In the genomic region with DNA sequence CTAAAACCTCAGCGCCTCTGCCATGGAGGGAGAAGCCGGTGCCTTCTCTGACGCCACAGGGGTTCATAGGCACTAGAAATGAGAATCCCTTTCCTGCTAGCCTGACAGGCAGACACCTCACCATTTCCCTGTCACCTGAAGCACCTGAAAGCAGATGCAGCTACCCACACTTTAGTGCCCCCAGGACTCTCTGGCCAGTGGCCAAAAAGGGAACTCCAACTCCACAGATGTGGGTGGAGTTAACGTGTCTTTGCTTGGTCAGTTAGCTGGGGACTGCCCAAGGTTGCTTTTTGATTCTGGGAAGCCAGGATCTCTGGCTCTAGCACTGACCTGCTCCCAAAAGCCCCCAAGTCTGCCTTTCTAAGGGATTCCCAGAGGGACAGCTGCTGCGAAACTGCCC, we compare ENCODE assay signal across 10 mouse cellular contexts. TPM values are rescaled to one million over a fixed set of nuclear protein-coding genes. Genes with fewer than 3 reads are reported as not detected.
A peak's percentile ranks its signal among the peaks of the same experiment; 100 is the strongest.
DNase-seq lines count a peak whose midpoint lies in the region; ATAC-seq and TF ChIP-seq lines count a peak whose summit lies in the region.
"Had no signal": no experiment of that assay in that cellular context is flagged by ENCODE, and none has a peak within 500 bp of the region (broad histone marks: within the 10 kb centered on the region; RNA-seq: fewer than 3 reads in every experiment).

No protein-coding gene starts in this region.

- H3K27ac ChIP-seq in kidney, embryonic 16.5 days (ENCODE audit: low read length) = no peak overlapping the region
- no peak overlapping the region; the same call in 1 of the 2 replicates for H3K27ac ChIP-seq in embryonic facial prominence, embryonic 14.5 days (replicated peaks; ENCODE audit: low read depth, low read length)
- H3K27ac ChIP-seq in hindbrain, postnatal 0 days = 0 out of 2 replicates have a peak overlapping the region, but pooled peaks have one; percentile 22
- peak overlapping the region; percentile 78 for H3K27ac ChIP-seq in midbrain, embryonic 14.5 days (replicated peaks; ENCODE audit: low read depth, low read length)
- H3K27ac ChIP-seq in thymus, adult 2 months (ENCODE audit: control insufficient read depth, insufficient read depth, low read length) = no peak overlapping the region

- peak overlapping the region; percentile 85 for H3K4me2 ChIP-seq in kidney, embryonic 16.5 days (replicated peaks; ENCODE audit: low read depth, low read length)
- H3K4me2 ChIP-seq in embryonic facial prominence, embryonic 14.5 days (ENCODE audit: low read depth, low read length) = peak overlapping the region; percentile 76
- peak overlapping the region; percentile 77 for H3K4me2 ChIP-seq in hindbrain, postnatal 0 days (ENCODE audit: low read depth, low read length)
- peak overlapping the region; percentile 95 for H3K4me2 ChIP-seq in midbrain, embryonic 14.5 days (ENCODE audit: low read length)

- no peak overlapping the region for H3K4me3 ChIP-seq in kidney, embryonic 16.5 days (ENCODE audit: low read length)
- peak overlapping the region; percentile 67; the same call in 1 of the 2 replicates for H3K4me3 ChIP-seq in embryonic facial prominence, embryonic 14.5 days (ENCODE audit: low read depth, low read length)
- H3K4me3 ChIP-seq in hindbrain, postnatal 0 days (ENCODE audit: low read length) = peak overlapping the region; percentile 78
- H3K4me3 ChIP-seq in midbrain, embryonic 14.5 days (replicated peaks; ENCODE audit: low read depth, low read length) = peak overlapping the region; percentile 66
- no peak overlapping the region for H3K4me3 ChIP-seq in thymus, adult 2 months (ENCODE audit: control insufficient read depth, insufficient read depth, low read length)

- 0 out of 2 replicates have a peak overlapping the region, but pooled peaks have one; percentile 9 for H3K9ac ChIP-seq in kidney, embryonic 16.5 days (replicated peaks; ENCODE audit: low read length)
- H3K9ac ChIP-seq in embryonic facial prominence, embryonic 14.5 days (ENCODE audit: low read depth, low read length) = peak overlapping the region; percentile 68
- H3K9ac ChIP-seq in hindbrain, postnatal 0 days (replicated peaks; ENCODE audit: low read length) = peak overlapping the region; percentile 31; the same call in 1 of the 2 replicates
- H3K9ac ChIP-seq in midbrain, embryonic 14.5 days (replicated peaks; ENCODE audit: low read length) = peak overlapping the region; percentile 74

- peaks cover 42% of the 10 kb centered on the region for H3K4me1 ChIP-seq in kidney, embryonic 16.5 days (ENCODE audit: insufficient read depth, low read length)
- peaks cover 13% of the 10 kb centered on the region for H3K4me1 ChIP-seq in embryonic facial prominence, embryonic 14.5 days (ENCODE audit: control insufficient read depth, insufficient read depth, low read length)
- peaks cover 26% of the 10 kb centered on the region; the same call in 1 of the 2 replicates for H3K4me1 ChIP-seq in hindbrain, postnatal 0 days (ENCODE audit: insufficient read depth, low read length)
- H3K4me1 ChIP-seq in midbrain, embryonic 14.5 days (ENCODE audit: control insufficient read depth, insufficient read depth, low read length) = peaks cover 29% of the 10 kb centered on the region
- H3K4me1 ChIP-seq in thymus, adult 2 months (replicated peaks; ENCODE audit: control insufficient read depth, insufficient read depth, low read length) = peaks cover 9% of the 10 kb centered on the region

- ATAC-seq in kidney, embryonic 16.5 days (ENCODE audit: low FRiP score, low TSS enrichment) = no peak
- no peak for ATAC-seq in embryonic facial prominence, embryonic 14.5 days (ENCODE audit: low read depth)
- no peak for ATAC-seq in hindbrain, postnatal 0 days
- no peak for ATAC-seq in midbrain, embryonic 14.5 days (ENCODE audit: low FRiP score, low TSS enrichment)

- 72% methylated on average over 5 of the region's 5 CpGs for WGBS in kidney, embryonic 16.5 days
- WGBS in embryonic facial prominence, embryonic 14.5 days = 48% methylated on average over 5 of the region's 5 CpGs
- WGBS in hindbrain, postnatal 0 days = 44% methylated on average over 5 of the region's 5 CpGs
- WGBS in midbrain, embryonic 14.5 days = 46% methylated on average over 5 of the region's 5 CpGs
- WGBS in thymus, adult 2 months = 95% methylated on average over 5 of the region's 5 CpGs

- TF ChIP-seq POLR2A in thymus, adult 2 months (IDR thresholded peaks at IDR 0.05; ENCODE audit: control insufficient read depth, extremely low read depth, insufficient read depth, low read length, poor library complexity) = no peak

- H3K9me3 ChIP-seq in kidney, embryonic 16.5 days (ENCODE audit: low read length) = no peaks in the 10 kb centered on the region
- H3K9me3 ChIP-seq in embryonic facial prominence, embryonic 14.5 days (ENCODE audit: control insufficient read depth, low read length) = no peaks in the 10 kb centered on the region
- no peaks in the 10 kb centered on the region for H3K9me3 ChIP-seq in hindbrain, postnatal 0 days (ENCODE audit: low read length)
- no peaks in the 10 kb centered on the region for H3K9me3 ChIP-seq in midbrain, embryonic 14.5 days (ENCODE audit: control insufficient read depth, low read length)

- H3K36me3 ChIP-seq in kidney, embryonic 16.5 days (ENCODE audit: insufficient read depth, low read length) = no peaks in the 10 kb centered on the region
- no peaks in the 10 kb centered on the region; the same call in 1 of the 2 replicates for H3K36me3 ChIP-seq in embryonic facial prominence, embryonic 14.5 days (ENCODE audit: control insufficient read depth, insufficient read depth, low read length)
- no peaks in the 10 kb centered on the region for H3K36me3 ChIP-seq in hindbrain, postnatal 0 days (ENCODE audit: insufficient read depth, low read length)
- peaks cover 5% of the 10 kb centered on the region; the same call in 1 of the 2 replicates for H3K36me3 ChIP-seq in midbrain, embryonic 14.5 days (ENCODE audit: control insufficient read depth, insufficient read depth, low read length)
- no peaks in the 10 kb centered on the region for H3K36me3 ChIP-seq in thymus, adult 2 months (ENCODE audit: control insufficient read depth, insufficient read depth, low read length)

- no peak for TF ChIP-seq CTCF in hindbrain, postnatal 0 days (IDR thresholded peaks at IDR 0.05; ENCODE audit: low read depth)
- no peak for TF ChIP-seq CTCF in thymus, adult 2 months (IDR thresholded peaks at IDR 0.05; ENCODE audit: borderline replicate concordance, control insufficient read depth, extremely low read depth, insufficient read depth, low read length, poor library complexity)

- no peaks in the 10 kb centered on the region for H3K27me3 ChIP-seq in kidney, embryonic 16.5 days (ENCODE audit: insufficient read depth, low read length)
- no peaks in the 10 kb centered on the region; the same call in 1 of the 2 replicates for H3K27me3 ChIP-seq in embryonic facial prominence, embryonic 14.5 days (replicated peaks; ENCODE audit: control insufficient read depth, insufficient read depth, low read length)
- H3K27me3 ChIP-seq in hindbrain, postnatal 0 days (ENCODE audit: insufficient read depth, low read length) = no peaks in the 10 kb centered on the region
- H3K27me3 ChIP-seq in midbrain, embryonic 14.5 days (ENCODE audit: control insufficient read depth, insufficient read depth, low read length) = 0 out of 2 replicates have a peak, but pooled peaks cover 5% of the 10 kb centered on the region
- H3K27me3 ChIP-seq in thymus, adult 2 months (ENCODE audit: control insufficient read depth, insufficient read depth, low read length) = no peaks in the 10 kb centered on the region; the same call in 1 of the 2 replicates

- no peak for DNase-seq in kidney, adult 9 months
- DNase-seq in embryonic facial prominence, embryonic 14.5 days (ENCODE audit: low spot score) = no peak
- DNase-seq in hindbrain, postnatal 0 days (ENCODE audit: low spot score) = peak; percentile 43
- DNase-seq in midbrain, embryonic 14.5 days = peak; percentile 43
- no peak for DNase-seq in thymus, adult 2 months
- no peak for DNase-seq in layer of hippocampus, postnatal 25 days (ENCODE audit: extremely low spot score in 1 of 2, low spot score in 1 of 2)
- DNase-seq in ovary, postnatal 14 days (ENCODE audit: low spot score) = no peak

RNA-seq across cellular contexts. Expression of a gene that starts 2.5 kb away (rescaled TPM):
- 86.0 and 86.9 TPM in 2 replicates for polyA plus RNA-seq in kidney, embryonic 16.5 days (2015; fragmentation: Nextera tagmentation; extraction: Ambion mirVana)
- polyA plus RNA-seq in embryonic facial prominence, embryonic 14.5 days (2014; fragmentation: Nextera tagmentation; extraction: Ambion mirVana) = 29.2 and 32.1 TPM in 2 replicates
- 120 and 127 TPM in 2 replicates for total RNA-seq in hindbrain, postnatal 0 days (2014; rRNA removed)
- 105 and 110 TPM in 2 replicates for polyA plus RNA-seq in hindbrain, postnatal 0 days (2015; fragmentation: Nextera tagmentation; extraction: Ambion mirVana)
- polyA plus RNA-seq in midbrain, embryonic 14.5 days (2014; fragmentation: Nextera tagmentation; extraction: Ambion mirVana) = 76.4 and 149 TPM in 2 replicates
- polyA plus RNA-seq in thymus, adult 2 months (2012; rRNA removed) = 42.0 and 47.4 TPM in 2 replicates
- total RNA-seq in layer of hippocampus, postnatal 25 days (2021) = 10 to 100 TPM; 24.0 to 27.4 TPM

RNA-seq across cellular contexts. Expression of a gene that starts 11.1 kb away (rescaled TPM):
- polyA plus RNA-seq in kidney, embryonic 16.5 days (2015; fragmentation: Nextera tagmentation; extraction: Ambion mirVana) = not detected in 2 replicates
- not detected in 2 replicates for polyA plus RNA-seq in embryonic facial prominence, embryonic 14.5 days (2014; fragmentation: Nextera tagmentation; extraction: Ambion mirVana)
- total RNA-seq in hindbrain, postnatal 0 days (2014; rRNA removed) = not detected in 2 replicates
- not detected in 2 replicates for polyA plus RNA-seq in hindbrain, postnatal 0 days (2015; fragmentation: Nextera tagmentation; extraction: Ambion mirVana)
- not detected in 2 replicates for polyA plus RNA-seq in midbrain, embryonic 14.5 days (2014; fragmentation: Nextera tagmentation; extraction: Ambion mirVana)
- 1.1 TPM in 1 of 2 replicates, not detected in the other for polyA plus RNA-seq in thymus, adult 2 months (2012; rRNA removed)
- total RNA-seq in layer of hippocampus, postnatal 25 days (2021) = not detected
- total RNA-seq: left cerebral cortex, postnatal 4 days had no signal
- polyA plus RNA-seq: small intestine, adult 2 months had no signal

RNA-seq across cellular contexts. Expression of a gene that starts 31.9 kb away (rescaled TPM):
- polyA plus RNA-seq in kidney, embryonic 16.5 days (2015; fragmentation: Nextera tagmentation; extraction: Ambion mirVana) = 22.5 and 25.3 TPM in 2 replicates
- polyA plus RNA-seq in embryonic facial prominence, embryonic 14.5 days (2014; fragmentation: Nextera tagmentation; extraction: Ambion mirVana) = 11.4 and 14.1 TPM in 2 replicates
- total RNA-seq in hindbrain, postnatal 0 days (2014; rRNA removed) = 18.9 and 19.1 TPM in 2 replicates
- polyA plus RNA-seq in hindbrain, postnatal 0 days (2015; fragmentation: Nextera tagmentation; extraction: Ambion mirVana) = 14.5 and 15.7 TPM in 2 replicates
- 16.1 and 17.2 TPM in 2 replicates for polyA plus RNA-seq in midbrain, embryonic 14.5 days (2014; fragmentation: Nextera tagmentation; extraction: Ambion mirVana)
- 18.5 and 20.8 TPM in 2 replicates for polyA plus RNA-seq in thymus, adult 2 months (2012; rRNA removed)
- total RNA-seq in layer of hippocampus, postnatal 25 days (2021) = 10 to 100 TPM; 11.4 to 11.6 TPM

RNA-seq across cellular contexts. Expression of a gene that starts 32.0 kb away (rescaled TPM):
- 61.2 and 63.3 TPM in 2 replicates for polyA plus RNA-seq in kidney, embryonic 16.5 days (2015; fragmentation: Nextera tagmentation; extraction: Ambion mirVana)
- polyA plus RNA-seq in embryonic facial prominence, embryonic 14.5 days (2014; fragmentation: Nextera tagmentation; extraction: Ambion mirVana) = 42.4 and 47.5 TPM in 2 replicates
- 33.1 and 44.4 TPM in 2 replicates for total RNA-seq in hindbrain, postnatal 0 days (2014; rRNA removed)
- 25.7 and 28.5 TPM in 2 replicates for polyA plus RNA-seq in hindbrain, postnatal 0 days (2015; fragmentation: Nextera tagmentation; extraction: Ambion mirVana)
- 36.3 and 41.5 TPM in 2 replicates for polyA plus RNA-seq in midbrain, embryonic 14.5 days (2014; fragmentation: Nextera tagmentation; extraction: Ambion mirVana)
- 110 and 116 TPM in 2 replicates for polyA plus RNA-seq in thymus, adult 2 months (2012; rRNA removed)
- total RNA-seq in layer of hippocampus, postnatal 25 days (2021) = 10 to 100 TPM; 27.1 to 35.4 TPM

Comparison
In these comparisons a context has a peak if more than half of its experiments do, and no peak if none do; other contexts are left out.
1. H3K27ac ChIP-seq: peak in hindbrain, postnatal 0 days (single experiment) and midbrain, embryonic 14.5 days (single experiment); none in kidney, embryonic 16.5 days (single experiment), embryonic facial prominence, embryonic 14.5 days (single experiment) and thymus, adult 2 months (single experiment).
2. H3K4me3 ChIP-seq: peak in embryonic facial prominence, embryonic 14.5 days (single experiment), hindbrain, postnatal 0 days (single experiment) and midbrain, embryonic 14.5 days (single experiment); none in kidney, embryonic 16.5 days (single experiment) and thymus, adult 2 months (single experiment).
3. H3K9ac ChIP-seq: peak in every context shown above with its lines; median percentile 74 in midbrain, embryonic 14.5 days; 68 in embryonic facial prominence, embryonic 14.5 days; 31 in hindbrain, postnatal 0 days; 9 in kidney, embryonic 16.5 days.
4. DNase-seq: peak in hindbrain, postnatal 0 days (single experiment) and midbrain, embryonic 14.5 days (single experiment); none in kidney, adult 9 months (single experiment), embryonic facial prominence, embryonic 14.5 days (single experiment), thymus, adult 2 months (single experiment), layer of hippocampus, postnatal 25 days (0 of 2) and ovary, postnatal 14 days (single experiment).
5. Peak in every context shown above with its lines, with median percentiles within 50 percentile points of each other: H3K4me2 ChIP-seq.